Mouse (Mus musculus) megakaryocyte, embryonic 14.5 days (primary cell): ENCODE results near the gene Tle1.

Source experiments
- FLI1 ChIP-seq: IDR thresholded peaks from 2 replicates; pipeline ENCODE4 v1.6.1; 2012; ENCODE audit warnings: low read length, inconsistent platforms, mixed read lengths
- GATA1 ChIP-seq: IDR thresholded peaks from 3 replicates; pipeline ENCODE4 v1.6.1; 2012; ENCODE audit warnings: mixed read lengths, low read length, inconsistent platforms, borderline replicate concordance

GRCm38 (mm10) chr4:72197888-72198605 is 2.7 kb downstream of the Tle1 start:
- TF ChIP-seq FLI1 (no peak), GATA1 (no peak)
